Mouse (Mus musculus): ENCODE results near the gene Aire. TPM values are rescaled to one million over a fixed set of nuclear protein-coding genes. Genes with fewer than 3 reads are reported as not detected.
"Not testable (repeated sequence)": the region's sequence is repeated elsewhere in the genome, so short reads cannot be mapped to it uniquely, and the experiment has no call there.

Gene Aire
- polyA plus RNA-seq, 1 experiment from 2014 or later = 0.33 TPM

GRCm38 (mm10) chr10:78042697-78043405 is 559 bp downstream of the Aire start:
- H3K4me3 ChIP-seq = peak overlapping the region; percentile 38
- WGBS = 59% methylated on average over 14 of the region's 14 CpGs
- no peak for DNase-seq (ENCODE audit: extremely low spot score, low spot score)

GRCm38 (mm10) chr10:78042096-78042495 is 1.3 kb downstream of the Aire start:
- Histone ChIP-seq H3K4me3 (no peak overlapping the region), H3K36me3 (replicated peaks) (no peaks in the 10 kb centered on the region), H3K27me3 (ENCODE audit: poor library complexity, severe bottlenecking) (peaks cover 30% of the 10 kb centered on the region), H3K9me3 (no peaks in the 10 kb centered on the region), H3K4me1 (peaks cover 22% of the 10 kb centered on the region), H3K27ac (no peak overlapping the region)
- no peak for DNase-seq (ENCODE audit: extremely low spot score, low spot score)
- WGBS = 69% methylated on average over 7 of the region's 7 CpGs

More at GRCm38 (mm10) chr10:78042697-78043405, 559 bp downstream of the Aire start:
- Histone ChIP-seq H3K4me1 (peaks cover 22% of the 10 kb centered on the region), H3K27me3 (ENCODE audit: poor library complexity, severe bottlenecking) (peaks cover 30% of the 10 kb centered on the region), H3K27ac (peak overlapping the region; percentile 72), H3K36me3 (replicated peaks) (no peaks in the 10 kb centered on the region), H3K9me3 (no peaks in the 10 kb centered on the region)

- 95% methylated on average over 5 of the region's 5 CpGs for WGBS
- Histone ChIP-seq H3K9me3 (no peaks in the 10 kb centered on the region), H3K4me1 (peaks cover 22% of the 10 kb centered on the region), H3K27ac (no peak within 1 kb of the TSS), H3K4me3 (no peak within 1 kb of the TSS), H3K27me3 (ENCODE audit: poor library complexity, severe bottlenecking) (peaks cover 30% of the 10 kb centered on the region), H3K36me3 (replicated peaks) (no peaks in the 10 kb centered on the region)
- no peak for DNase-seq (ENCODE audit: extremely low spot score, low spot score)
Measured at GRCm38 (mm10) chr10:78041647-78042046, 1.8 kb downstream of the Aire start, which contains the start of gene Dnmt3l. Dnmt3l (plus strand) TSS chr10:78041947.

GRCm38 (mm10) chr10:78037139-78037538 is 6.3 kb downstream of the Aire start:
- no peak for DNase-seq (ENCODE audit: extremely low spot score, low spot score)
- peaks cover 6% of the 10 kb centered on the region for H3K27me3 ChIP-seq (ENCODE audit: poor library complexity, severe bottlenecking)
- H3K36me3 ChIP-seq (replicated peaks) = no peaks in the 10 kb centered on the region
- no peak overlapping the region for H3K27ac ChIP-seq
- 85% methylated on average over 4 of the region's 4 CpGs for WGBS
- no peak overlapping the region for H3K4me3 ChIP-seq
- no peaks in the 10 kb centered on the region for H3K9me3 ChIP-seq
- peaks cover 4% of the 10 kb centered on the region; the same call in 1 of the 2 replicates for H3K4me1 ChIP-seq

- DNase-seq (ENCODE audit: extremely low spot score, low spot score) = no peak
- Histone ChIP-seq H3K36me3 (replicated peaks) (no peaks in the 10 kb centered on the region), H3K9me3 (no peaks in the 10 kb centered on the region), H3K27ac (no peak overlapping the region), H3K27me3 (ENCODE audit: poor library complexity, severe bottlenecking) (no peaks in the 10 kb centered on the region), H3K4me3 (no peak overlapping the region), H3K4me1 (no peaks in the 10 kb centered on the region)
- 89% methylated on average over 2 of the region's 2 CpGs for WGBS
Measured at GRCm38 (mm10) chr10:78031987-78032386, 11.4 kb downstream of the Aire start.

- H3K27me3 ChIP-seq (ENCODE audit: poor library complexity, severe bottlenecking) = no peaks in the 10 kb centered on the region
- no peak overlapping the region for H3K27ac ChIP-seq
- H3K9me3 ChIP-seq = no peaks in the 10 kb centered on the region
- DNase-seq (ENCODE audit: extremely low spot score, low spot score) = no peak
- no peaks in the 10 kb centered on the region for H3K4me1 ChIP-seq
- 97% methylated on average over 1 of the region's 1 CpGs for WGBS
- H3K4me3 ChIP-seq = no peak overlapping the region
- no peaks in the 10 kb centered on the region for H3K36me3 ChIP-seq (replicated peaks)
Measured at GRCm38 (mm10) chr10:78029080-78029479, 14.3 kb downstream of the Aire start.

- WGBS = 5% methylated on average over 5 of the region's 5 CpGs
- H3K9me3 ChIP-seq = no peaks in the 10 kb centered on the region
- DNase-seq (ENCODE audit: extremely low spot score, low spot score) = peak; percentile 73
- H3K4me1 ChIP-seq = no peaks in the 10 kb centered on the region
- H3K27me3 ChIP-seq (ENCODE audit: poor library complexity, severe bottlenecking) = no peaks in the 10 kb centered on the region
- H3K27ac ChIP-seq = no peak overlapping the region
- H3K36me3 ChIP-seq (replicated peaks) = no peaks in the 10 kb centered on the region
- no peak overlapping the region for H3K4me3 ChIP-seq
Measured at GRCm38 (mm10) chr10:78028129-78028528, 15.3 kb downstream of the Aire start.

- not testable (repeated sequence) for DNase-seq (ENCODE audit: extremely low spot score, low spot score); H3K27me3 ChIP-seq (ENCODE audit: poor library complexity, severe bottlenecking)
- 85% methylated on average over 6 of the region's 8 CpGs for WGBS
Measured at GRCm38 (mm10) chr10:78025453-78025852, 18.0 kb downstream of the Aire start.

GRCm38 (mm10) chr10:78019984-78020383 is 23.4 kb downstream of the Aire start:
- DNase-seq (ENCODE audit: extremely low spot score, low spot score); H3K4me3 ChIP-seq; H3K27me3 ChIP-seq (ENCODE audit: poor library complexity, severe bottlenecking); H3K36me3 ChIP-seq (replicated peaks); H3K27ac ChIP-seq; H3K9me3 ChIP-seq; H3K4me1 ChIP-seq: not testable (repeated sequence)
- 93% methylated on average over 7 of the region's 11 CpGs for WGBS

More at GRCm38 (mm10) chr10:78025453-78025852, 18.0 kb downstream of the Aire start:
- not testable (repeated sequence) for H3K9me3 ChIP-seq; H3K36me3 ChIP-seq (replicated peaks); H3K4me3 ChIP-seq; H3K27ac ChIP-seq; H3K4me1 ChIP-seq

- WGBS = 84% methylated on average over 4 of the region's 4 CpGs
- H3K4me3 ChIP-seq = no peak overlapping the region
Measured at GRCm38 (mm10) chr10:78019291-78019690, 24.1 kb downstream of the Aire start.

GRCm38 (mm10) chr10:78018797-78019203 is 24.6 kb downstream of the Aire start:
- peak; percentile 80 for DNase-seq (ENCODE audit: extremely low spot score, low spot score)
- Histone ChIP-seq H3K9me3 (peaks cover 6% of the 10 kb centered on the region; the same call in 1 of the 2 replicates), H3K4me1 (peaks cover 9% of the 10 kb centered on the region), H3K27ac (peak overlapping the region; percentile 62; the same call in 1 of the 2 replicates), H3K36me3 (replicated peaks) (no peaks in the 10 kb centered on the region), H3K4me3 (peak overlapping the region; percentile 48), H3K27me3 (ENCODE audit: poor library complexity, severe bottlenecking) (no peaks in the 10 kb centered on the region)
- WGBS = 26% methylated on average over 19 of the region's 19 CpGs

More at GRCm38 (mm10) chr10:78019291-78019690, 24.1 kb downstream of the Aire start:
- Histone ChIP-seq H3K9me3 (peaks cover 6% of the 10 kb centered on the region; the same call in 1 of the 2 replicates), H3K27me3 (ENCODE audit: poor library complexity, severe bottlenecking) (no peaks in the 10 kb centered on the region), H3K36me3 (replicated peaks) (no peaks in the 10 kb centered on the region), H3K4me1 (peaks cover 9% of the 10 kb centered on the region), H3K27ac (no peak overlapping the region)
- DNase-seq (ENCODE audit: extremely low spot score, low spot score) = no peak

- 55% methylated on average over 5 of the region's 5 CpGs for WGBS
- DNase-seq (ENCODE audit: extremely low spot score, low spot score) = no peak
- Histone ChIP-seq H3K27me3 (ENCODE audit: poor library complexity, severe bottlenecking) (no peaks in the 10 kb centered on the region), H3K36me3 (replicated peaks) (no peaks in the 10 kb centered on the region), H3K9me3 (peaks cover 6% of the 10 kb centered on the region; the same call in 1 of the 2 replicates), H3K4me3 (no peak overlapping the region), H3K4me1 (peaks cover 9% of the 10 kb centered on the region), H3K27ac (no peak overlapping the region)
Measured at GRCm38 (mm10) chr10:78016366-78016765, 27.0 kb downstream of the Aire start.

- Histone ChIP-seq H3K27me3 (ENCODE audit: poor library complexity, severe bottlenecking) (no peaks in the 10 kb centered on the region), H3K4me1 (peaks cover 10% of the 10 kb centered on the region), H3K27ac (no peak overlapping the region), H3K4me3 (no peak overlapping the region), H3K9me3 (peaks cover 6% of the 10 kb centered on the region; the same call in 1 of the 2 replicates), H3K36me3 (replicated peaks) (no peaks in the 10 kb centered on the region)
- DNase-seq (ENCODE audit: extremely low spot score, low spot score) = no peak
- WGBS = 98% methylated on average over 1 of the region's 1 CpGs
Measured at GRCm38 (mm10) chr10:78015489-78015888, 27.9 kb downstream of the Aire start.

Data from forebrain, embryonic 10.5 days (tissue).